Mouse (Mus musculus) effector memory CD4-positive, alpha-beta T cell, adult 7 months (primary cell): ENCODE results near the gene Haus3. TPM values are rescaled to one million over a fixed set of nuclear protein-coding genes. Genes with fewer than 3 reads are reported as not detected.

Experiments used
- polyA plus RNA-seq: library from polyadenylated mRNA; unstranded; fragments of 100-300 nt; shearing (Covaris generic); gene quantifications from one replicate; pipeline ENCODE4 v1.2.1, GENCODE M21; 2017

The Haus3 gene
- 87.9 TPM for polyA plus RNA-seq

DNA sequence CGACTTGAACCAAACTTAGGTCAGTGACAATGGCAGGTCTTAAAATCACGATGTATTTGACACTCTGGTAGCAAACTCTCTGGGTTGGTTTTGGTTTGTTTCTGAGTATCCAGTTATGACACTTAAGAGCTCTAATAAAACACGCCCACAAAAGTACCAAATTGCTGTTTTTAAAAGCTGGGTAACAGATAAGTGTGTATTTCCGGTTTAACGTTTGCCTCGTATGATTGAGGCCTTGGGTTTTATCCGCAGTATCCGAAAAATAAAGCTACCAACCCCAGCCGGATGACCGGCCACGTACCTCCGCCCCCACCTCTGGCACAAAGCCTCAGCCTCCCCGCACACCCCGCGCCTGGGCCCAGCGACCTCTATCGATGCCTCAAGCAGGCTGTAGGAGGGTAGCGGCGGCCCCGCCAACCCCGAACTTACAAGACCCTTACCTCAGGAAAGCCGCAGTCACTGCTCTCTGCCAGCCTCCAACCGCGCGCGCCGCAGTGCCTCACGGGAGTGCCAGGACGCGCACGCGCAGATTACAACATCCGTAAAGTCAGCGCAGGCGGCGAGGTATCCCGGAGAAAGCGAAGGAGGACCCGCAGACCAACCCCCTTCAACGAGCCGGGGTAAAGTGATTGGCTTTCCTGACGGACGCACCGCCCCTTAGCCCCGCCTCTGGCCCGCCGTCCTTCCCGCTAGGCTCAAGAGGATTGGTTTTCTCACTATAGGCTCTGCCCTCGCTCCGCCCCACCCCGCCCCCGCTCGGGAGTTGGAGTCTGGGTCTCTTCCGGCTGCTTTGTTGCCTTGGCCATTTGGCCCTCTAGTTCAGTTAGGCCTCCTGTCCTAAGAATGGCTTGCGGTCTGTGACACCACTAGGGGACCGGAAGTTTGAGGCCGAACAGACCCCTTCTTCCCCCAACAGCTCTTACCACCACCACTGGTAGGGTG lies at the start of gene Haus3, which contains the start of gene Poln:
TSS of gene Haus3 (minus strand) at position 578 of the 942 bp plus-strand sequence.
TSS of gene Poln (minus strand) at position 499 of the 942 bp plus-strand sequence.

DNA sequence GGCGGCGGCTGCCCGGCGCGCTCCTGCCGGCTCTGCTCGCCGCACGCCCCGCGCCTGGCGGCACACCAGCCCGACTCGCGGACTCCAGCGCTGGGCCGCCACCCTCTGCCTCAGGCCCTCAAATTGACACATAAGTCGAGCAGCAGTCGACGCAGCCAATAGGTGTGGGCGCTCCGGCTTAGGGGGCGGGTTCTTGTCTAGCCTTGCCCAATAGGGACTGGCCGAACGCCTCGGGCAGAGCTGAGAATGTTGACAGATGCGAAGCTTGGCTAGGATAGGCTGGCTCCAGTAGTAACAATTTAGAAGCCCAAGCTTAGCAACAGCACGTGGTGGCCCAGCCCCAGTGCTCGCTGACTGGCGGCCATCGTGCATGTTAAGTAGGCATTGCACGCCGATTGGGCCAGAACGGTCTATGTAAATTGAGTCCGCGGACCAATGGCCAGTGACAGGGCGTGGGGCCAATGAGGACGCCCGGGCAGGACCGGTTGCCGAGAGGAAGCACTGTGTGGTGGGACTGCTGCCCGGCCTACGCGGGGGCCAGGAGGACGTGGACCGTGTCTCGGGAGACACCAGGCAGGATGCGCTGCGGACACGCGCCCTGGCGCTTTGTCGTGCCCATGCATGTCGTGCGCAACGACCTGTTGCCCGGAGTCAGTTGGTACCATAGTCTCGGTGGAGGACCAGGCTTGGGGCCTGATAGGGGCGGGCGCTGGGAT lies 18.4 kb upstream of the Haus3 start, which contains the start of gene Mxd4:
TSS of gene Mxd4 (minus strand) at position 120 of the 716 bp plus-strand sequence.

Other genes with a start within 250 kb of the Haus3 start
- gene Nelfa, start 233.1 kb downstream of the Haus3 start, polyA plus RNA-seq, result 34.0 TPM
- not detected for gene Gm1673, start 186.1 kb downstream of the Haus3 start, polyA plus RNA-seq
- gene Nat8l, start 173.5 kb downstream of the Haus3 start, polyA plus RNA-seq, result not detected
- not detected for gene Poln, start 79 bp downstream of the Haus3 start, polyA plus RNA-seq
- gene Mxd4, start 18.2 kb upstream of the Haus3 start, polyA plus RNA-seq, result 36.0 TPM
- gene Zfyve28, start 118.9 kb upstream of the Haus3 start, polyA plus RNA-seq, result 2.4 TPM
- gene Cfap99, start 119.1 kb upstream of the Haus3 start, polyA plus RNA-seq, result not detected
- 223 TPM for gene Rnf4, start 166.8 kb upstream of the Haus3 start, polyA plus RNA-seq
- gene Fam193a, start 200.4 kb upstream of the Haus3 start, polyA plus RNA-seq, result 11.6 TPM